Mouse (Mus musculus): ENCODE measurements at regions not wholly inside any gene's neighbourhood (a gene's known extent, or its start where the extent isn't known, plus 50 kb on each side); places are given as distances from the start of the nearest gene placed in this dataset.

DNA sequence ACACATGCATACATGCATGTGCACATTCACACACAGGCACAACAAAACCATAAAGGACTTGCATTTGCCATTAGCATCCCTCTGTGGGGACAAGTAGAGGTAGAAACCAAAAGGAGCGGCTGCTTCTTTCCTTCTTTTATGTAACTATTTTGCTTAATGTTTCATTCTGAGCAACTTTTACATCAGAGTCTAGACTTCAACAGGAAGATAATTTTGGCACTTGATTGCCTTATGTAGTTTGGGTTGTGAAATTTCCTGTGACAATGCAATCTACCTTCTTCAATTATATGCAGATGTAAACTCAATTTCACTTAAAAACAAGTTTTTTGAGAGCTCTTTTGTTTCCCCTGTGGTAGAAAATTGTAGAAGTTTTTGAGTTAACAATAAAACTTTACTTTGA, 56.1 kb upstream of the Adgrf1 start:
- peak; percentile 85 for ATAC-seq (ENCODE audit: poor library complexity, severe bottlenecking)

DNA sequence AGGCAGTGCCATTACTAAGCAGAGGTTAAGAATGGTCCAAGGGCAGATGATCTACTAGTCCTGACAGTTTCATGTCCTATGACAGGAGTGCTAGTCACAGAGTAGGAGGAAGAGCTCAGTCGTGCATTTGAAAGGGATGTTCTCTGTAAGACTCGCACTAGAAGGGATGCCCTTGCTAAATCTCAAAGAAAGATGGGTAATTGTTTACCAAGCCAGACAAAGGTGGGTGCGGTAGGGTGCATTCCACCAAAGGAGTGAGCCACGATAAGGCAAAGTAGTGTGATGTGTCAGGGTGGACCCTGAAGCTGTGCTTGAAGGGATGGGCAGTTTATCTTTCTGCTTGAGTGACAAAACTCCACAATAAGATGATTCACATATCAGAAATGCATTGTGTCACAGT, 50.5 kb upstream of the Adgrf1 start:
- no peak for ATAC-seq (ENCODE audit: poor library complexity, severe bottlenecking)

Measured in megakaryocyte, adult 5-6 weeks (primary cell).